Mouse (Mus musculus) left cerebral cortex, adult 9 months (tissue): ENCODE data around the gene 4930579F01Rik.
A peak's percentile ranks its signal among the peaks of the same experiment; 100 is the strongest.
"Not testable (repeated sequence)": the region's sequence is repeated elsewhere in the genome, so short reads cannot be mapped to it uniquely, and the experiment has no call there.

Source experiments
- DNase-seq, 2 experiments: peaks; one replicate each; pipeline ENCODE4 v3.0.0; 2022; ENCODE audit warnings: low spot score in 2 of 2

The 4930579F01Rik gene

DNA sequence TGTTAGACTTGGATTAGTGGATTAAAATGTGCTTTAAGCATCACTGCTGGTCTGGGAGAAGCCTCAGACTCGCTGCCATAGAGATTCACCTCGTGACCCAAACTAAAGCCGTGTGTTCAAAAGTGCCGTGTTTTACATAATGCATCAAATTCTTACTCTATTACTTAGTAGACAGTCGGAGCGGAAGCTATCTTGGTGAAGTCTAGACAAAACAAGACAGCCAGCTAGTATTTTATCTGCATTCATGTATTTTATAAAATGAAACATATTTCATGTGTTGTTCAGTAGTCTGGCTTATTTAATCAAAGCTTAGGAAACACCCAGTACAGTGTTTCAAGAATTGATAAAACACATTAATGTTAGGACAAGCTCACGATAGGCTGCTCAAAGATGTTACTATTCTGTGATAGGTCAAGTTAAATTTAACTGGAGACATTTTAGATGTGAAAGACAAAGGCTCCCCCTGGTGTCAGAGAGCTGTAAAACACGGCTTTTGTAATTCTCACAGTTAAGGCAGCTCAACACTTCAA is 48.9 kb downstream of the 4930579F01Rik start, which contains the start of gene Mttp:
Mttp (minus strand) TSS at position 327 of the 530 bp plus-strand sequence.
- DNase-seq, result peak; percentile 55 to 92

DNA sequence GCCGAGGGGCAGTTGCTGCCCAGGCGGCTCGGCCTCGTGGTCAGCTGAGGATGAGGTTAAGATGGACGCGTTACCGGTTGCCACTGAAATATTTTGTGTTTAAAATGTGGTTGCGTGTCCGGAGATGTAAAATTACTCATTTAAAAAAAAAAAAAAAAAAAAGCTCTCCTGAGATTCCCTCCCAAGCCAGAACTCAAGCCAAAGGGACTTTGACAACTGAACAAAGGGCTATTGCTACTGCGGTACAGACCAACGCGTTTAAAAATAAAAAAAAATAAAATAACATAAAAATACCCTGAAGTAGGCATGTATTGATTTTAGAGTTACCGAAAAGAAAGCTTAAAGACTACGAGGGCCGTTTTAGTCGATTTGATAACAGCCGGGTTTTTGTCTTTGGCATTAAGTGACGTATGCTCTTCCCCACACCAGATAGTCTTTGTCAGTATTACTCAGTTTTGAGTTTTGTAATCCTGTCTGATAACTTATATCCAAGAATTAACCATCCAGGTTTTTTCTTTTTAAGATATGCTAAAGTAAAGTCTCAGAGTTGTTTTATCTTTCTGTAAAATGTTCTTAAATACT is 49.5 kb downstream of the 4930579F01Rik start:
- no peak for DNase-seq

DNA sequence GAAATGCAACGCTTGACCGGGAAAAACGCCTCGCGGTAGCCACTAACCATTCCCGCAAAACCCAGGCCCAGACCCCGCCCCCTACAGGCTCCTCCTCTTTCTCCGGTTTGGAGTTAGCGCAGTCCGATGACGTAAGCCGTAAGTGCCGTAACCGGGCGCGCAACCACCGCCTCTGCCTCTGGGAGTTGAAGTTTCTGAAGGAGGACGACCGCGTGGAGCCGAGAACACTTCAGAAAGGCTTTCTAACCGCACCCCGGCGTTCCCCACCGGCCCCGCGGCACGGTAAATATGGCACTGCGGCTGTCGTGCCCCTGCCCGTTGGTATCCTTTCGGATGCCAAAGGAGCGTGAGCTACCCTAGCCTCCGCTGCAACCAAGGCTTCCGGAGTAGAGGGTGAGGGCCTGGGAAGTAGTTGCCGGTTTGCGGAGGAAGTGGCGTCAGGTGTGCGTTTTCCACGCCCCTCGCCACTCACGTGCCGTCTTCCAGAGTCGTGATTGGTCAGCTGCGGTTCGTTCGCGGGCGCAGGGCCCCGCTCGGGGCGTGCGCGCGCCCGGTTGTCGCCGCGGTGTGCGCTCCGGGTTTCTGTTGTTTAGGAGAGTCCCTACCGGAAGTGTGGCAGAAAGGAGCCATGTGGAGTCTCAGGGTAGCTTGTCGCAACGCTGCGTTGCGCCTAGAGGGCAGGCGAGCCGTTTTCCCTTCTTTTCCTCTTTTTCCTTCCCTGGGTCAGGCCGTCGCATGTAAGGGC is 50.1 kb downstream of the 4930579F01Rik start, which contains the start of gene Trmt10a:
Trmt10a (plus strand) TSS at position 134 of the 745 bp plus-strand sequence.
- peak; percentile 92 to 99 for DNase-seq

DNA sequence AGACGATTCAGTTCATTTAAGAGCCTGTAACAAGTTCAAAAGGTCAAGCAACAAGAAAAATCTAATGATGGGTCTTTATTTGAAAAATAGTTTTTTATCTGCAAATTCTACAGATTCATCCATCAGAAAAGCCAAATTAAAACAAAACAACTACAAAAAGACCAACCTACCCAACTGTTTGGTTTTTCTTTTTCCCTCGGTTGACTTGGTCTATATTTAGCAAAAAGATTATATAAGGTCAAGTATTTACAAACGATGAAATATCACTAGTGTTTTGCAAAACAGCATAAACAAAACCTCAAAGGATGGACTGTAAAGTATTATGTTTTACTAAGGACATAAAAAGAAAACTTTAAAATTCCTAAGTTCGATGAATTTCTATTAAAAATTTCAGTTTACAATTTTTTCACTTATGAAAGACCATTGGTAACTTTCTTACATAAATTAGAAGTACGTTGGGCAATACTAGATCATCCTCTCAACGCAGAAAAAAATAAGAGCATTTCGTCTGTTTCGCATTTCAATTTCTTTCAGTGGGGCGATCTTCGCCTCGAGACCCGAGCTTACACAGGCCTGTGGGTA is 50.8 kb downstream of the 4930579F01Rik start:
- no peak for DNase-seq

DNA sequence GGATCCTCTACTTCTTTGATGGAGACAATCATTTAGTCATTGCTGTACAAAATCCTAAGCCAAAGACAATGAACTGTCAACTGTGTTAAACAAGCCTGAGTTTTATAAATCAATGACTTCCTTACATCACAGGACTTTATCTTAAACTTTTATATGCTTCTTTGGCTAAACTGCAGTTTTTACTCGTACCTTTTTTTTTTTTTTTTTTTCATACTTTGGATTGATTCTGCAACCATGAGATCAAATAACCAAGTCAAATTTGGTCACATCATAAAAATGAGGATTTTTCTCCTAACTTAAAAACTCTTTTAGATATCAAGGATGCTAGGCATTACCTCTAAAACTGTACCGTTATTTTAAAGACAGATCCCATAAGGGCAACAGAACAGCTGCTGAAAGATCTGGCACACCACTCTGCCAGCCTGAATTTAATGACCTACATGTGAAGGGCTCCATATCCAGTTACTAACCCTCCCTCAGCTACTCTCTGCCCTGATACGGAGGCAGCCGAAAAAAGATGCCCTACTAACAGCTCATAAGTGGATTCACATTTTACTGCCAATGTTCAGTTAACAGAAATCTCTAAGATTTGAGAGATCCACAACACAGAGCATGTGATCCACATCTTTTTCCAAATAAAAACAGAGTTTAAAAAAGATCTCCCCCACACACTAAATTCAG is 51.4 kb downstream of the 4930579F01Rik start:
- DNase-seq, result no peak

DNA sequence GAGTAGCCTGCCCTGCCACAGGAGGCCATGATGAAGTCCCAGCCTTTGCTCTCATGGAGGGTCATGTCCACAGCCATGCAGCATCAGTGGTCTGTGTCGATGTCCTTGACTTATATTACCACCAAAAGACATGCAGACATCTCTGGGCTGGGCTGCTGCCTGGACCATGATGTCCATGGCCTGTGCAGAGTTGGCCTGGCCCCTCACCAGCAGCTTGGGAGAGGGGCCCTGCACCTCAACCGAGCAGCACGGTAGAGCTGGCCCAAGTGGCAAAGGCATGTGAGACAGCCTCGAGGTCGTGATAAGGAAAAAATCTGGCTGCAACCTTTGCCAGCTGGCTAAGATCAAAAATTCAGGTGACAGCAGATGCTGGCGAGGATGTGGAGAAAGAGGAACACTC is 54.0 kb downstream of the 4930579F01Rik start:
- DNase-seq, result no peak

DNA sequence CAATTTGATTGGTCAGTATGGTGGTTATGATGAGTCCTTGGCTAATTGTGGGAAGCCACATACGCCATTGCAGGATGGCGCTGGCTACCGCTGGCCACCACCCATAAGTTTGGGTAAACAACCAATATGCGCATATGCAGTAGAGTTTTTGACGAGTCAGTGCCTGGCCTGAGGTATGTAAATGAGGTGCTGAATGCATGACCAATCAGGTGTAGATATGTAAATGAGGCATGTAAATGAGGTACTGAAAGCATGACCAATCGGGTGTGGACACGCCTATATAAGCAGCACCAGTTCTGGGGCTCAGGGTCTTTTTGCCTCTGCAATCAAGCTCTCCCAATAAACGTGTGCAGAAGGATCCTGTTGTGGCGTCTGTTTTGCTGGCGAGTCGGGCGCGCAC is 55.5 kb downstream of the 4930579F01Rik start:
- DNase-seq, result not testable (repeated sequence)

DNA sequence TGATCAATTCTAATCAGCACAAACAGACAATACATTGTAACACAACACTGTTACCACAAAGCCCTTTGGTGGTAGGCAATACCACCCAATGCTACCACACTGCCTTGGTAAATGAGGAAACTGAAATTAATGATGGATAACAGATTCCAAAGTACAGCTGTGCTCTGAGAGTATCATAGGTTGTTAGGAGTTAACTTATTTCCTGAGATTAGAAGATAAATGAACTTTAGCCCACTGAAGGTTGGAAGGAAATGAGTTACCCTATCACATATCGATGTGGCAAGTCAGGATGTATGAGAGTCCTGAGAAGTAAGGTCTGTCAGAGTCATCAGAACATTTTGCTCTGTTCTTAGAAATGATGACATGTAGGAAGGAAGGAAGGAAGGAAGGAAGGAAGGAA is 59.1 kb downstream of the 4930579F01Rik start:
- DNase-seq, result no peak

DNA sequence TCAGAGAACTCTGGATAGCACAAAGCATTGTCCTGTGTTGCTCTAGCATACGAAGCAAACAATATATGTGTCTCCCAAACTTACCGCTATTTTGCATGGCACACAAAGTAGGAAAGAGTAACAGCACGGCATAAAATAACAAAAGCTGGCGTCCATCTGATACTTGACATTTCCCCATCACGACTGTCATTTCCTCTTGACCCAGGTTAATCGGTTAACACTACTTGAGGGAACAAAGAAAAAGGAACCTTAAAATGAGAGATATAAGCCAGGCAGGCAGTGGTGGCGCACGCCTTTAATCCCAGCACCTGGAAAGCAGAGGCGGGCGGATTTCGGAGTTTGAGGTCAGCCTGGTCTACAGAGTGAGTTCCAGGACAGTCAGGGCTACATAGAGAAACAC is 59.7 kb downstream of the 4930579F01Rik start:
- DNase-seq, result no peak

DNA sequence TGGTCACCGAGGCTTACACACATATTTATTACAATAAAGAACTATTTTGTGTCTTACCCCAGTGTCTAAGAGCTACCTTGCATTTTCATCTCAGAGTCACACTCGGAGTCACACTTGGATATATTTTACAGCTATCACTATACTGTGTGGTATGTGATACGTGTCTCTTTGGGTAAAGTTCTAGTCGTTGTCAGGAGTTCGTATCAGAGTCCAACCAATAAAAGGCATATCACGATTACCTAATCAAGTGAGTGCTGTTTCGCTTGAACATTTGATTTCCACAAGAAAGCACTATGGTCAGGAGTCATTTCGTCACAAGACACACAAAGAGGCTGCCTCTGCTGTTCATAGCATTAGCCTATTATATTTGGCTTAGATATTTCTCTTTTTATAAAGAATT is 60.2 kb downstream of the 4930579F01Rik start:
- DNase-seq, result no peak

DNA sequence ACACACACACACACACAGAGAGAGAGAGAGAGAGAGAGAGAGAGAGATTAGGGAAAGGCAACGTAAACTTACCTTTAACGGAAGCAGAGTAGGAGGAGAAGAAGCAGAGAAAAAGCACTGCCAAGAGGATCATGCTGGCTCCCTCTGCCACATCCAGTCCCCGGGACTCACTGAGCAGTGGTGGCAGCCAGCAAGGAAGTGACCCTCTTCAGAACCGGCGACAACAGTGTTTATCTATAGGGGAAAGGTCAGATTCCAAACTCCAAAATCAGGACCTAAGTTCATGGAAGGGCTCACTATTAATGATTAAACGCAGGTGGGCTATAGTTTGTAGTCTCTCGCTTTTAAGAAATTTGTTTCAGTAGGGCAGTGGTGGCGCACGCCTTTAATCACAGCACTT is 62.5 kb downstream of the 4930579F01Rik start:
- DNase-seq, result no peak

DNA sequence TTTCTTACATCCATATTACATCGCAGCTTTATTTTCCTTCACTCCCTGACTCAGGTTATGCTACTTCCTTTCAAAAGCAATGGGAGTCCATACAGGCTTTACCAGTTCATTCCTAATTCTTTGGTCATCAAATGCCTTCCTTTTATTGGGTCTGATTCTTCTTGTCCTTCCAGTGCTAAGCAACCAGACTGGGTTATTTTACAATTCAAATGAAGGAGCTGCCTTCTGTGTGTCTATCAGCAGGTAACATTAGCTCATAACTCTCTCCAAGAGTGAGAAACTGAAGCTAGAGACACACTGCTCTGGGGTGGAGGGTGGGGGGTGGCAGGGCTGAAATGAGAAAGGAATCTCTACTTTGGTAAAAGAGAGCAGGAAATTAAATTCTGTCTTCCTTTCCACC is 62.9 kb downstream of the 4930579F01Rik start:
- DNase-seq, result no peak

DNA sequence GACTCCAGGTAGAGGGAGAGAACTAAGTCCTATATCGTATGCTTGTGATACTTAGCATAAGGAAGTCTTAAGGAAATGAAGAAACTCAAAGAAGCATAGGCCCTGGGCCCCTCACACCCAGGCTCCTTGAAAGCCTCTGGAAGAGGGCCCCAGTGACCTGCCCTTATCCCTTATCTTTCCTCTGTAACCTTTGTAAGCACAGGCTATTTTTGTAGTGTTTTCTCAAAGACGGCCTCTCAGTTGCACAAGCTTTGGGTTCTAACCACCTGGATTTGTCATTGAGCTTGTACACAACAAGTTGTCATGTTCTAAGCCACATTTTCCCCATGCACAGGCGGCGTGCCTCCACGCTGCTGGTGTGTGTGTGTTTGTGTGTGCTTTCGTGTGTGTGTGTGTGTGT is 64.5 kb downstream of the 4930579F01Rik start:
- no peak for DNase-seq

DNA sequence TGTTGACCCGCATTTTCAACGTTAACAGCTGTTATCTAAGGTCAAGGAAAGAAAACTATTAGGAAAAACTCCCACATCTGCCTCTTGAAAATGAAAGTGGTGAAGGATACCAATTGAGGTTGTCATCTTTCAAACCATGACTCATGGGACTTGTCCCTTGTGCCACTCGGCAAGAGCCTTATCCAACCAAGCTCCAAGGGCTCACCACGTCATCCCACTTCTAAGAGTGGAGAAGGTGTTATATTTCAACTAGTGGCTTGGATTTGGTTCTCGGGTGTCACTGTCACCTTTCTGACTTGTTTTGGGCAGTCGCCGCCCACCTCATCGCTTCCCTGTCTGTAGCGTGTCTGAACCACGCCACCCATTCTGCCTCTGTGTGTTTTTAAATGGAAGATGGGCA is 69.8 kb downstream of the 4930579F01Rik start:
- no peak for DNase-seq

DNA sequence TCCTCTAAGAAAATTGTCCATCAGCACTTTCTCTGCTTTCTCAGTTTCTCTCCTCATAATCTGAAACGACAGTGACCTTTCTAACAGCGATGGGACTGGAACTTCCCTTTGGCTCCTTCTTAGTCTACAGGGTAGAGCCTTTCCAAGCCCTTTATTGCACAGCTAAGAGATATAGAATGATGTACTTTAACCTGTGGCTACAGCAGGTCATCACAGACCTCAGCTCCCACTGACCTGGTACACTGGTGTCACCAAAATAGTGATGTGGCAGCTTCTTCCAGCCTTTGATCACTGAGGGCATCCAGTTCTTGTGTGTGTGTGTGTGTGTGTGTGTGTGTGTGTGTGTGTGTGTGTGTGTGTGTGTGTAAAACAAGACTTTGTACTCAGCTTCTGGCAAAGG is 72.2 kb downstream of the 4930579F01Rik start:
- DNase-seq, result no peak

DNA sequence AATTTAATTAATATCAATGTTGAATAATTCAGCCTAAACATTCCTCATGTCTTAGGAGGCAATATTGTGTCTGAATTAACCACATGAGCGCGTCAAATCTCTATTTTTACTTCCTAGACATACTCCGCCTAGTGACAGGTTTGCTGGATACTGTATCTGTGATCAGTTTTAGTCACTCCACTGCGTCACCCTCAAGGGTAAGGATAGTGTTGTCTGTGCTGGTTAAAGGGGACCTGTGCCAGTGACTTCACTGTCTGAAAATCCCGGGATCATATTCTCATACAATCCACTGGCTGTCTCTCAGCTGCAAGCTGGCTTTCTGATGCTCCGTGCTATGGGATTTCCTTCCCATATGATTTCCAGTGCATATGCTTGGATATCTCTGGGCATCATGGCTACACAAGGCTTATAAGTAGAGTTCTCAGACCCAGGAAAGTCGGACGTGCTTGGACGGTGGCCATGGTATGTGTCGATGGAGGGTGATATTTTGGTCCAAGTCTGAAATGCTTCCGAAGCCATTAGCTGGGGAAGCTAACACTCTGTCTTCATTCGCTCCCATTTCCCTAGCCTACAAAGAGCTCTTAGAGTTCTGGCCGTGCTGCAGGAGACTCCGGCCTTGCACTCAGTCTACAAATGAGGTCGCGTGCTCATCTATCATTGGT is 74.0 kb downstream of the 4930579F01Rik start:
- DNase-seq, result no peak

DNA sequence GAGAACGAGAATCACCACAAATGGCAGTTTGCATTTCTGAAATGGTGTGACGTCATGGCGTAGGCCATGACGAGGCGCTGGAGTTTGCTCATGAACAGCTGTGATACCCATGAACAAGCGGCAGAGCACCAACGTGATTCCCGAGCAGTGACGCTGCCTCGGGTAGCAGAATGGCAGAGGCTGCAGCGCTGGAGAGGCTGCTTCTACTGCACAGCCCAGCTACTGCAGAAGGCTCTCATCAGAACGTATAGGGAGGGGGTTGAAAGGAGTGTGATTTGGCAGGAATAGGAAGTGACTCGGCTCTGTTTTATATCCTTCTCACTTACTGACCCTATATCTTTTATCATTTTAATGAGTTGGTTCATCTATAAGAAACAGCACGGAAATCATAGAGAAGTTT is 74.8 kb downstream of the 4930579F01Rik start:
- no peak for DNase-seq

DNA sequence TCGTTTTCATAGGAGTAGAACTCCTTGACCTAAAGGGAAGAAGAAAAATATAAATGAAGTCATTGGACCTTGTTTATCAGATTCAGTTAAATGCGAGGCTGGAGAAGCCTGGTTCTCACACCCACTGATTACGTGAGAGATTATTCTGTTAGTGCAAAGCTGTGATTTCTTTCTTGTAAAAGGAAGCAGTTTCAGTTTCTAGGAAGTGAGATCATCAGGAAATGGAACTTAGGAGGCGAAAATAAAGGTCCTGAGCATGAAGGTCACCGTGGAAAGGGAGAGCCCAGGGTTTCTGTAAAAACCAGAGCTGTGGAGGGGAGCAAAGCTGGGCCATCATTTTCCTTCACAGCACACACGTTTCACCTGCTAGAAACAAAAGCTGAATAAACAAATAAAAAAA is 75.2 kb downstream of the 4930579F01Rik start:
- DNase-seq, result no peak

DNA sequence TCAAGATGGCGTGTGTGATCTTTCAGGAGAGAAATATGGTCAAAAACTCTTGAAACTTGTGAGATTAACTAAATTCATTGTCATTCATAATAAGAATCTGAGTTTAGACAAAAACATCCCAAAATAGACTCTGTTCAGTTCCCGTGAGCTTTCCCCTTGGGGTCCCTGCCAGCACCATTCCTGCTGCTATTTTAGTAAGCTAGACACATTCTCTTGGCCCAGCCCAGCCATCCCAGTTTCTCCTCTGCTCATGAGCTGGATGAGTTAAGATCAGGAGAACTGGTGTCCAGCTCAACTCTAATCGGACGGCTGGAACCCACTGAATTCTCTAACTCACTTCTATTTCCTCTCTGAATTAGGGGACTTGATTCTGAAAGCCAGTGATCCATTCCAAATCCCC is 76.8 kb downstream of the 4930579F01Rik start:
- no peak for DNase-seq

DNA sequence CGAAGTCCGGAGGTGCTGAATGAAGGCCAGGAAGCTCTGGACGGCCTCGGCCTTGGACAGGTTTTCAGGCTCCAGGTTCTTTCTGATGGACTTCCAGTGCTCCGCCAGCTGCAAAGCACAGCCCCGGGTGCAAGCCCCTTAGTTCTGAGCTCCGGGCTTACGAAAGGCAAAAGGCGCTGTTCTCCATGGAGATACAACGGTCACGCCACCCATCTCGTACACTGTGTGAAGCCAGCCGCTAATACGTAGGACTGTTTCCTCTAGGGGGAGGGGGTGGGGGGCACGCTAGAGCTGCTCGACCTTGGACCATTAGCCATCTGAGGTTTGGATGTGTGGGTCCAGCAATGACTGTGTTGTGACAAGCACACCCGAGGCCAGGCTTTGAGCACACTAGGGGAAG is 79.5 kb downstream of the 4930579F01Rik start:
- no peak for DNase-seq
